Mouse (Mus musculus) embryonic facial prominence, embryonic 13.5 days (tissue): ENCODE results near the gene Galnt16. TPM values are rescaled to one million over a fixed set of nuclear protein-coding genes. Genes with fewer than 3 reads are reported as not detected.
A peak's percentile ranks its signal among the peaks of the same experiment; 100 is the strongest.

Source experiments
- ATAC-seq: fragments of 200-750 bp; cut with Nextera tagmentation; 2 replicates; pipeline ENCODE4 v1.8.0; 2017; ENCODE audit warnings: low read depth; ENCODE audit not compliant: insufficient number of reproducible peaks, insufficient read depth, low FRiP score, low TSS enrichment
- H3K27ac ChIP-seq: fragments of 300-500 bp; sonication (generic); 2 replicates; pipeline ENCODE4 v1.5.1; 2015; ENCODE audit warnings: moderate library complexity, mild to moderate bottlenecking, inconsistent platforms
- H3K27me3 ChIP-seq: fragments of 300-500 bp; sonication (generic); 2 replicates; pipeline ENCODE4 v1.6.1; 2015; ENCODE audit warnings: mild to moderate bottlenecking, inconsistent platforms
- H3K36me3 ChIP-seq: fragments of 300-500 bp; sonication (generic); 2 replicates; pipeline ENCODE4 v1.6.1; 2015; ENCODE audit warnings: mild to moderate bottlenecking, inconsistent platforms
- H3K4me1 ChIP-seq: fragments of 300-500 bp; sonication (generic); 2 replicates; pipeline ENCODE4 v1.6.1; 2015; ENCODE audit warnings: inconsistent platforms
- H3K4me2 ChIP-seq: fragments of 300-500 bp; sonication (generic); 2 replicates; pipeline ENCODE4 v1.6.1; 2015; ENCODE audit warnings: moderate library complexity, mild to moderate bottlenecking, inconsistent platforms
- H3K4me3 ChIP-seq: fragments of 300-500 bp; sonication (generic); 2 replicates; pipeline ENCODE4 v1.5.1; 2015; ENCODE audit warnings: mild to moderate bottlenecking, inconsistent platforms
- H3K9ac ChIP-seq: fragments of 300-500 bp; sonication (generic); 2 replicates; pipeline ENCODE4 v1.6.1; 2015; ENCODE audit warnings: mild to moderate bottlenecking, inconsistent platforms
- H3K9me3 ChIP-seq: fragments of 300-500 bp; sonication (generic); 2 replicates; pipeline ENCODE4 v1.6.1; 2016; ENCODE audit warnings: inconsistent platforms
- WGBS: fragments of 180-500 bp; shearing (Covaris S2); methylation state at CpG from one replicate; pipeline ENCODE4 v1.1.7; 2015; ENCODE audit warnings: mixed read lengths; 5-methylcytosine and 5-hydroxymethylcytosine counted together
- polyA plus RNA-seq: library from polyadenylated mRNA; unstranded; fragments of >200 nt; fragmentation: Nextera tagmentation; extraction: Ambion mirVana; gene quantifications from 2 replicates; pipeline ENCODE4 v1.2.1, GENCODE M21; 2015

Gene Galnt16
- polyA plus RNA-seq, 1 experiment from 2014 or later: 12.2 TPM

DNA sequence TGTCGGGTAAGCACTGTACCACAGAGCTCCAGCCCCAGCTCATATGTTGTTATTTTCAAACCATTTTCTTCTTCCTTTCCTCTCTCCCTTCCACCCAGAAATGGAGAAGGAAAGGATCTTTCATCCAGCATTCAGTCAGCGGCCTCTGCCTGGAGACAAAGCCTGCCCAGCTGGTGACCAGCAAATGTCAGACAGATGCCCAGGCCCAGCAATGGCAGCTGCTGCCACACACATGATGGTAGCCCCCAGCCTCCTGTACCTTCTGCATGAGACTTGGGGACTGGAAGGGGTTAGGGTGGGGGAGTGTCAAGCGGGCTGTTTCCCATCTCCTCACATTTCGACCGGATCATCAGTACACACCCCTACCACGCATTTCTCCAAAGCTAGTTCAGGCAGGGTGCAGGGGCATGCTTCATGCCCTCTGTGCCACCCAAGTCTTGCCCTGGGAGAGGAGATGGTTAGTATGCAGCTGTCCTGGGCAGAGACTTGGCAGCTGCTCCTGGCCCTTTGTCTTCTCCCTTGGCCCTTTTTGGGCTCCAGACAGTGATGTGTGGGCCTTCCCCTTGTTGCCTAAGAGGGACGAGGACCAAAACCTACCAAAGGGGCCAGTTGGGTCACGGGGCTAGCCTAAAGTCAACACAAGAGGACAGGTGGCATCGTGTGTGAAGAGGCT is 83.7 kb downstream of the Galnt16 start:
- H3K27me3 ChIP-seq: no peaks in the 10 kb centered on the region
- no peaks in the 10 kb centered on the region for H3K36me3 ChIP-seq
- ATAC-seq: no peak
- H3K4me3 ChIP-seq: no peak overlapping the region
- H3K27ac ChIP-seq: no peak overlapping the region
- WGBS: 85% methylated on average over 9 of the region's 9 CpGs
- H3K4me2 ChIP-seq: no peak overlapping the region
- no peaks in the 10 kb centered on the region for H3K9me3 ChIP-seq
- H3K9ac ChIP-seq: no peak overlapping the region
- H3K4me1 ChIP-seq: peaks cover 12% of the 10 kb centered on the region; the same call in 1 of the 2 replicates

DNA sequence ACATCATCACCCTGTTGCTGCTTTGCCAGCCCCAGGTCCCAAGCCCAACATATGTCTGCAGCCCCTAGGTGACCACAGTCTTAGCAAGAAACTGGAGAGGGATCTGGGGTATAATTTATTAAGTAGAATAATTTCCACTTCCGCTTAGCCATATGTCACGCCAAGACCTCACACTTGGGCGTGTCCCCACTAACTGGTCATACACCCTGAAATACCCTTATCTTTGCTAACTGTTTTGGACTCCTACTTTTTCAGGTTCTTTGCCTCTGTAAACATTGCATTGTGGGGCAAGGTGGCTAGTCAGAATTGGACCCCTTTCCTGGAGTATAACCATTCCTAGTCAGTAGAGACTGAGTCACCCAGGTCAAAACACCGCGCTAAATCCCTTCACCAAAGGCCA is 84.4 kb downstream of the Galnt16 start:
- 93% methylated on average over 5 of the region's 5 CpGs for WGBS
- no peak overlapping the region for H3K4me2 ChIP-seq
- H3K27ac ChIP-seq: no peak overlapping the region
- H3K9ac ChIP-seq: no peak overlapping the region
- H3K4me3 ChIP-seq: no peak overlapping the region
- H3K36me3 ChIP-seq: no peaks in the 10 kb centered on the region
- no peaks in the 10 kb centered on the region for H3K9me3 ChIP-seq
- peaks cover 12% of the 10 kb centered on the region; the same call in 1 of the 2 replicates for H3K4me1 ChIP-seq
- no peak for ATAC-seq
- no peaks in the 10 kb centered on the region for H3K27me3 ChIP-seq

DNA sequence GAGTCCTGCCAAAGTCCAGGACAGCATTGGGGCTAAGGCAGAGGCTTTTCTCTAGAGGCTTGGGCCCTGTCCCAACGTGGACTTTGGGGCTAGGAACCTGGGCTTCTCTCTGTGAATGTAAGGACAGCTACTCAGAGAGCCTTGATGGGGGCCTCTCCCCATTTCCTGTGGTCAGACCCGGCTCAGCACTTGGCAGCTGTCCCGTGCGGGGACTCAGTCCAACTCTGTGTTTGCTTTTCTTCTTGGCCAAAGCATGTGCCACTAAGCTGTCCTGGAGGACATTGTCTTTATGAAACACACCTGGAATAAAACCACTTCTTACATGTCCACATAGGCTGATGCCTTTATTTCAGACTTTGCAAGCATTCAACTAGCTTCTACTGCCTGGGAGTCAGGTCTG is 85.5 kb downstream of the Galnt16 start:
- ATAC-seq: no peak
- no peaks in the 10 kb centered on the region for H3K36me3 ChIP-seq
- H3K27me3 ChIP-seq: no peaks in the 10 kb centered on the region
- WGBS: 55% methylated on average over 4 of the region's 4 CpGs
- H3K9ac ChIP-seq: no peak overlapping the region
- no peaks in the 10 kb centered on the region for H3K9me3 ChIP-seq
- H3K4me3 ChIP-seq: no peak overlapping the region
- no peak overlapping the region for H3K27ac ChIP-seq
- H3K4me2 ChIP-seq: no peak overlapping the region
- H3K4me1 ChIP-seq: peaks cover 9% of the 10 kb centered on the region; the same call in 1 of the 2 replicates

GRCm38 (mm10) chr12:80604218-80604617 is 86.1 kb downstream of the Galnt16 start:
- H3K4me1 ChIP-seq: peaks cover 9% of the 10 kb centered on the region; the same call in 1 of the 2 replicates
- H3K4me2 ChIP-seq: no peak overlapping the region
- no peak for ATAC-seq
- 88% methylated on average over 2 of the region's 2 CpGs for WGBS
- H3K27me3 ChIP-seq: no peaks in the 10 kb centered on the region
- H3K27ac ChIP-seq: no peak overlapping the region
- H3K36me3 ChIP-seq: no peaks in the 10 kb centered on the region
- H3K9ac ChIP-seq: no peak overlapping the region
- H3K4me3 ChIP-seq: no peak overlapping the region
- no peaks in the 10 kb centered on the region for H3K9me3 ChIP-seq

DNA sequence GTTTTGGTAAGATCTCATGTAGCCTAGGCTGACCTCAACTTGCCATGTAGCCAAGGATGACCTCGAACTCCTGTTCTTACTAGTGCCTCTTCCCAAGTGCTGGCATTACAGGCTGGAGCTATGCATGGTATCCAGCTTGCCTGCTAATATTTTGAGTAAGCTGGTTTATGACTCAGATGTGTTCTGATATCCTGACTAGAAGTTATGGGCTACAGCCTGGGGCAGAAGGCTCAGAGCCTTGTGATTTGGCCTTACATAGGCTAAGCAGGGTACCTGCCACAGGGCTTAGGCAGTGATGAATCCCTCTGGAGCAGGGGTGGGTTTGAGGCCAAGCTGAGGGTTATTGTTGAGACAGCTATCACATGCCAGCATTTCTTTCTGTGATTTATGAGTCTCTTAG is 90.5 kb downstream of the Galnt16 start:
- Histone ChIP-seq H3K4me1 (peaks cover 4% of the 10 kb centered on the region; the same call in 1 of the 2 replicates), H3K4me3 (no peak overlapping the region), H3K9ac (no peak overlapping the region), H3K27ac (no peak overlapping the region), H3K36me3 (no peaks in the 10 kb centered on the region), H3K9me3 (no peaks in the 10 kb centered on the region), H3K27me3 (no peaks in the 10 kb centered on the region), H3K4me2 (no peak overlapping the region)
- 86% methylated on average over 1 of the region's 1 CpGs for WGBS
- no peak for ATAC-seq

- ATAC-seq: no peak
- H3K9ac ChIP-seq: no peak overlapping the region
- no peaks in the 10 kb centered on the region for H3K36me3 ChIP-seq
- no peaks in the 10 kb centered on the region for H3K9me3 ChIP-seq
- no peak overlapping the region for H3K4me3 ChIP-seq
- no peak overlapping the region for H3K27ac ChIP-seq
- H3K27me3 ChIP-seq: no peaks in the 10 kb centered on the region
- H3K4me1 ChIP-seq: no peaks in the 10 kb centered on the region
- H3K4me2 ChIP-seq: no peak overlapping the region
- WGBS: 75% methylated on average over 3 of the region's 3 CpGs
Measured at GRCm38 (mm10) chr12:80609928-80610327, 91.9 kb downstream of the Galnt16 start.

DNA sequence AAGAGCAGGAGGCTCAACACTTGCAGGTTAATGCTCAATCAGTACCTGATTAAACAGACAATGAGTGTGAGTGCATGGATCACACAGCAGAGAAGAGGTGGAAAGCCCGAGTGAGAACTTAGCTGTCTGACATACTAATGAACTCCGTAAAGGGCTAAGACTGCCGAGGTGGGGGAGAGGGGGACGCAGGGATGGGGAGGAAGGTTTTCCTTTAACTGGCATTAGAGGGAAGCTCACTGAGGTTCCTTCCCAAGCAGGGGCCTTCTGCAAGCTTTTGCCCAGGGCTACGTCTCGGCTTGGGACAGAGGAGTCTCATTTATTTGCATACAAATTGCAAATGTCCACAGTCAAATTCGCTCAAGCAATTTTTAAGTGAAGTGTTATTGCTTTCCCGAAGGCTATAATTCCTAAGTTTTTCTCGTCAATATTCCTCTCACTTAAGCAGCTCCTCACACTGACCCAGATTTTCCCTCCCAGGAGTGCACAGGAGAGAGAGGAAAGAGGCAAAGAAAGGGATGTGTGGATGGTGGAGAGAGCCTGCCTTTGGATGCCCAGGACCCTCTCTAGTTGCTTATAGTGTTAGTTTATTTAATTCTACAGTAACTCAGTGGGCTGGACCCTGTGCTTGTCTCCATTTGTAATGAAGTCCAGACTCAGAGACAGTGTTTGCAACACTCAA is 94.2 kb downstream of the Galnt16 start:
- WGBS: 50% methylated on average over 9 of the region's 9 CpGs
- Histone ChIP-seq H3K27me3 (no peaks in the 10 kb centered on the region), H3K27ac (no peak overlapping the region), H3K4me2 (no peak overlapping the region), H3K9ac (no peak overlapping the region), H3K36me3 (no peaks in the 10 kb centered on the region), H3K9me3 (no peaks in the 10 kb centered on the region), H3K4me1 (no peaks in the 10 kb centered on the region), H3K4me3 (no peak overlapping the region)
- ATAC-seq: no peak

DNA sequence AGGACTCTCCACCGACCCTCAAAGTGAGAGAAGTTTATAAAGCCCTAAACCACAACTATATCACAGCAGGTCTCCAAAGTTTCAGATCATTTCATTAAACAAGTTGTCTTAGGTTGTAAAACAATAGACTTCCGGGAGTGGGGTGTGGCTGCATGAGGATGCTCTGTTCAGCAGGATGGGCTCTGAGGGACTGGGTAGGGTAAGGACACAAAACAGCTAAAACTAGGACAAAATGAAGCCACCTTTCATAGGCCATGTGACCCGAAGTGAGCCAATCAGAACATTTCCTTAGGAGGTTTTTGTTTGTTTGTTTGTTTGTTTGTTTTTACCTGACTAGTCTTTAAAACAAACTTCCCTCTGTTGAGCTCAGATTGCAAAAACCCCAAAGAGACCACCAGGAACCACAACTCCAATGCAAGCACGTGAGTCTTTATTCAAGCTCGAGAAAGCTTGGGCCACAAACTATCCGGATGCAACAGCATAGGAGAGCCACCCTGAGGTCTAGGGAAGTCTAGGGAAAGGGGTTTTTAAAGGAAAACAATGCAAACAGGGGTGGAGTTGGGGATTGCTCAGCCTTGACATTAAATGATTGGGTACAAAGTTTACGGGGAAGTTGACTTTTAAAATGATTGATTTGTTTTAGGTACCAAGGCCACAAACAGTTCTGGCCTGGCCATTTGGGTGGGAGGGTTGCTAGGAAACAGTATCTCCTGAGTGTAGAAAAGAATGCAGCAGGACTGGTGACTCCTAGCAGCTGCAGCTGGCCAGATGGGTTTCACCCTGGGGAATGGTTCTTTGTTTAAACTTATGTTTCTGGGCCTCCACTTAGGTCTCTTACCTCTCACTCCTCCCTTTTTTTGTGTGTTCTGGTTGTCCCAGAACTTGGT is 97.5 kb downstream of the Galnt16 start:
- Histone ChIP-seq H3K4me3 (no peak overlapping the region), H3K4me2 (no peak overlapping the region), H3K27me3 (no peaks in the 10 kb centered on the region), H3K9me3 (no peaks in the 10 kb centered on the region), H3K27ac (no peak overlapping the region), H3K4me1 (no peaks in the 10 kb centered on the region), H3K9ac (no peak overlapping the region), H3K36me3 (no peaks in the 10 kb centered on the region)
- 64% methylated on average over 7 of the region's 7 CpGs for WGBS
- ATAC-seq: no peak

- H3K4me3 ChIP-seq: no peak overlapping the region
- no peak overlapping the region for H3K27ac ChIP-seq
- no peaks in the 10 kb centered on the region for H3K4me1 ChIP-seq
- no peaks in the 10 kb centered on the region for H3K36me3 ChIP-seq
- 77% methylated on average over 5 of the region's 5 CpGs for WGBS
- H3K4me2 ChIP-seq: no peak overlapping the region
- H3K9me3 ChIP-seq: no peaks in the 10 kb centered on the region
- no peak for ATAC-seq
- no peaks in the 10 kb centered on the region for H3K27me3 ChIP-seq
- no peak overlapping the region for H3K9ac ChIP-seq
Measured at GRCm38 (mm10) chr12:80620501-80620900, 102.4 kb downstream of the Galnt16 start.

- no peaks in the 10 kb centered on the region for H3K4me1 ChIP-seq
- 87% methylated on average over 5 of the region's 5 CpGs for WGBS
- no peaks in the 10 kb centered on the region for H3K9me3 ChIP-seq
- H3K4me3 ChIP-seq: no peak overlapping the region
- peaks cover 48% of the 10 kb centered on the region for H3K36me3 ChIP-seq
- H3K27me3 ChIP-seq: no peaks in the 10 kb centered on the region
- ATAC-seq: no peak
- no peak overlapping the region for H3K27ac ChIP-seq
- H3K9ac ChIP-seq: no peak overlapping the region
- H3K4me2 ChIP-seq: no peak overlapping the region
Measured at GRCm38 (mm10) chr12:80631790-80632189, 113.7 kb downstream of the Galnt16 start.

DNA sequence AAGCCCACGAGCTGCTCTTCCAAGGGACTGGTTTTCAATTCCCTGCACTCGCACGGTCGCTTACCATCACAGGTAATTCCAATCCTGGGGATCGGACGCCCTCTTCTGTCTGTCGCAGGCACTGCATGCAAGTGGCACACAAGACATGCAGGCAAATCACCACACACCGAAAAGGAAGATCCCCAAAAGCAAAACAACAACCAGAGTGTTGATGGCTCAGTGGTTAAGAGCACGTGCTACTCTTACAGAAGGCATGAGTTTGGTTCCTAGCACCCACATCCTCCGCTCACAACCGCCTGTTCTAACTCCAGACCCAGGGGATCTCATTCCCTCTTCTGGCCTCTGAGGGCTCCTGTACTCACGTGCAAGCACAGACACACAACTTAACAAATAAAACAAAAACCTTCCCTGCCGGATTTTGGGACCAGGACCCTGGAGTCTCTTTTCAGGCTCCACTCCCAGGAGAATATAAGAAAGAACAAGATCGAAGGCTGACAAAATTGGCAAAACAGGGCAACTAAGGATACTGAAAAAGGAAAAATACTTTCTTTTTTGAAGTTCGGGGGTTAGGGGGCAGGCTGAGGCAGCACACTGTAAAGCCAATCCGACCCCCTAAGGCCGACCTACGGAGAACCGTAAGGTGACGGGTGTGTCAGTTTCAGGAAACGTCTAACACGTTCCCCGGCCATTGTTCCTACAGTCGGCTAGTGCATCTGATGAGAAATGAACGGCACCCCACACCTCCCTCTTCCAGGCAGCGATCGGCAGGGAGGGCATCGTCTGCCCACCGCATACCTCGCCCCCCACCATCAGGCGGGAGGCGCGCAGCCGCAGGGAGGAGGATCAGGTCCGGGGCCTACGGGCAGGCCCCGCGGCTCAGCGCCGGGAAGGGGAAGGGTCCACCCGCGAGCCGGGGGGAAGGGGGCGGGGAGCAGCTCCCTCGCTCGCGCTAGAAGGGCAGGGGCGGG is 124.9 kb downstream of the Galnt16 start:
- Histone ChIP-seq H3K27ac (peak overlapping the region; percentile 94), H3K4me2 (peak overlapping the region; percentile 80), H3K27me3 (no peaks in the 10 kb centered on the region), H3K9ac (peak overlapping the region; percentile 98), H3K9me3 (no peaks in the 10 kb centered on the region), H3K4me3 (peak overlapping the region; percentile 95), H3K4me1 (peaks cover 35% of the 10 kb centered on the region), H3K36me3 (peaks cover 30% of the 10 kb centered on the region)
- 2% methylated on average over 46 of the region's 48 CpGs for WGBS
- ATAC-seq: peak; percentile 20; the same call in 1 of the 2 replicates
